Mouse (Mus musculus) stomach, postnatal 0 days (tissue): ENCODE data around the gene Fpr1. TPM values are rescaled to one million over a fixed set of nuclear protein-coding genes. Genes with fewer than 3 reads are reported as not detected.
A peak's percentile ranks its signal among the peaks of the same experiment; 100 is the strongest.

Experiments used
- ATAC-seq: fragments of 200-750 bp; cut with Nextera tagmentation; 2 replicates; pipeline ENCODE4 v1.8.0; 2017; ENCODE audit not compliant: low FRiP score, low TSS enrichment
- DNase-seq: peaks from one replicate; pipeline ENCODE4 v3.0.0-alpha.2; 2016; ENCODE audit warnings: low spot score
- H3K27ac ChIP-seq: fragments of 300-500 bp; sonication (generic); replicated peaks from 2 replicates; pipeline ENCODE4 v1.5.1; 2014; ENCODE audit warnings: mild to moderate bottlenecking, control low read depth
- H3K27me3 ChIP-seq: fragments of 300-500 bp; sonication (generic); 2 replicates; pipeline ENCODE4 v1.6.1; 2014; ENCODE audit warnings: low read length; ENCODE audit not compliant: control insufficient read depth, insufficient read depth
- H3K36me3 ChIP-seq: fragments of 300-500 bp; sonication (generic); 2 replicates; pipeline ENCODE4 v1.6.1; 2014; ENCODE audit warnings: low read length, mixed read lengths; ENCODE audit not compliant: control insufficient read depth, insufficient read depth
- H3K4me1 ChIP-seq: fragments of 300-500 bp; sonication (generic); replicated peaks from 2 replicates; pipeline ENCODE4 v1.6.1; 2014; ENCODE audit warnings: antibody characterized with exemption; ENCODE audit not compliant: control insufficient read depth, insufficient read depth
- H3K4me2 ChIP-seq: fragments of 300-500 bp; sonication (generic); replicated peaks from 2 replicates; pipeline ENCODE4 v1.6.1; 2014; ENCODE audit warnings: low read depth, mild to moderate bottlenecking, control low read depth, moderate library complexity
- H3K4me3 ChIP-seq: fragments of 300-500 bp; sonication (generic); 2 replicates; pipeline ENCODE4 v1.5.1; 2014; ENCODE audit warnings: low read depth, low read length, control low read depth
- H3K9ac ChIP-seq: fragments of 300-500 bp; sonication (generic); 2 replicates; pipeline ENCODE4 v1.6.1; 2014; ENCODE audit warnings: mild to moderate bottlenecking, low read length, control low read depth, mixed read lengths
- H3K9me3 ChIP-seq: fragments of 300-500 bp; sonication (generic); 2 replicates; pipeline ENCODE4 v1.6.1; 2016; ENCODE audit warnings: low read length; ENCODE audit not compliant: control insufficient read depth
- CTCF ChIP-seq: IDR thresholded peaks from 2 replicates; pipeline ENCODE4 v1.5.1; 2016; ENCODE audit warnings: antibody characterized with exemption, low read depth, mild to moderate bottlenecking, moderate library complexity
- EP300 ChIP-seq: optimal IDR thresholded peaks from 2 replicates; pipeline ENCODE3; 2016; ENCODE audit warnings: antibody characterized with exemption
- WGBS: fragments of 180-500 bp; shearing (Covaris S2); extraction: QIAGEN DNeasy Blood & Tissue Kit; methylation state at CpG from one replicate; pipeline ENCODE4 v1.1.7; 2014; 5-methylcytosine and 5-hydroxymethylcytosine counted together
- polyA plus RNA-seq: library from polyadenylated mRNA; unstranded; fragments of >200 nt; fragmentation: Nextera tagmentation; extraction: Ambion mirVana; gene quantifications from 2 replicates; pipeline ENCODE4 v1.2.1, GENCODE M21; 2015

Gene Fpr1
- polyA plus RNA-seq, 1 experiment from 2014 or later: 0.59 TPM

DNA sequence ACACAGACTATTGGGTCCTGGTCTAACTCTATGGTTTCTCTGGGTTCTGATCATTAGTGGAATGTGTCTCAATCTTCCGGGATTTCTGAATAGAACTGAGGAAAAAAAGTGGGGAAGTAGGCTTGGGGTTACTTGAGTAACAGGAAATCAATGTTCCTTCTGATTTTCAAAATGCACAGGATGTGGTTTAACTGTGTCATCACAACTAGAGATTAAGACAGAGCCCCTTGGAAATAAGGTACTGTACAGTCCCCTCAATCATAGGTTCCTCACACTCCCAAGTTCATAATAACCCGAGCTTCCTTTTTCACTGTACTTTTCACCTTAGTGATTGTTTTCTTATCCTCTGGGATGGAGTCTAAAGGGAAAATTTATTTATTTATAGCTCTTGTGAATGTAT lies 12.0 kb downstream of the Fpr1 start:
- ATAC-seq: no peak
- H3K9me3 ChIP-seq: no peaks in the 10 kb centered on the region

DNA sequence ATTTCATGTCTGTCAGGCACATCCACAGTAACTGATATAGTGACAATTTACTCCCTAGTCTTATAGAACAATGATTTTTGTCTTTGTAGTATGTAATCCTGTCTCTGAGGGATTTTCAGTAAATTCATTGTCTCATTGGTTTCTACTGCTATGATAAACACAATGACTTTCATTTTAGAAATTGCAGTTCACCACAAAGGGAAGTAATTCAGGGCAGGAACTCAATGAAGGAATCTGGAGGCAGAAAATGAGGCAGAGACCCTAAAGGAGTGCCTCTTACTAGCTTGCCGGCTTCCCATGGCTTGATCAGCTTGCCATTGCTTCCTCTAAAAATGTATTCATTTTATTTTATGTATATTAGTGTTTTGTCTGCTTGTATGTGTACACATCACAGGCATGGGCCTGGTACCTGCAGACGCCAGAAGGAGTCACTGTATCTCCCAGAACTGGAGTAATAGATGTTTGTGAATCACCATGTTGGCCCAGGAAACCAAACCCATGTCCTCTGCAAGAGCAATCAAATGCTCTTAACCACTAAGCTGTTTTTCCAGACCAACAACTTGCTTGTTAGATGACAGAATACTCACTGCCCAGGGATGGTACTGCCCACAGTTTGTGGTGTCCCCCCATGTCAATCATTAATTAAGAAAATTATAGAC lies 12.7 kb downstream of the Fpr1 start:
- no peaks in the 10 kb centered on the region for H3K36me3 ChIP-seq
- H3K4me1 ChIP-seq: no peaks in the 10 kb centered on the region
- H3K4me3 ChIP-seq: no peak overlapping the region
- no peaks in the 10 kb centered on the region for H3K9me3 ChIP-seq
- DNase-seq: no peak
- ATAC-seq: no peak
- H3K27me3 ChIP-seq: no peaks in the 10 kb centered on the region
- no peak overlapping the region for H3K27ac ChIP-seq
- no peak for TF ChIP-seq EP300
- TF ChIP-seq CTCF: no peak
- WGBS: 79% methylated on average over 2 of the region's 2 CpGs
- H3K9ac ChIP-seq: no peak overlapping the region
- no peak overlapping the region for H3K4me2 ChIP-seq

More for the DNA sequence above, 12.0 kb downstream of the Fpr1 start:
- WGBS: 82% methylated on average over 2 of the region's 2 CpGs
- Histone ChIP-seq H3K4me2 (no peak overlapping the region), H3K4me3 (no peak overlapping the region), H3K9ac (no peak overlapping the region), H3K4me1 (no peaks in the 10 kb centered on the region), H3K27me3 (no peaks in the 10 kb centered on the region), H3K27ac (no peak overlapping the region), H3K36me3 (no peaks in the 10 kb centered on the region)
- no peak for DNase-seq
- TF ChIP-seq EP300 (no peak), CTCF (no peak)

DNA sequence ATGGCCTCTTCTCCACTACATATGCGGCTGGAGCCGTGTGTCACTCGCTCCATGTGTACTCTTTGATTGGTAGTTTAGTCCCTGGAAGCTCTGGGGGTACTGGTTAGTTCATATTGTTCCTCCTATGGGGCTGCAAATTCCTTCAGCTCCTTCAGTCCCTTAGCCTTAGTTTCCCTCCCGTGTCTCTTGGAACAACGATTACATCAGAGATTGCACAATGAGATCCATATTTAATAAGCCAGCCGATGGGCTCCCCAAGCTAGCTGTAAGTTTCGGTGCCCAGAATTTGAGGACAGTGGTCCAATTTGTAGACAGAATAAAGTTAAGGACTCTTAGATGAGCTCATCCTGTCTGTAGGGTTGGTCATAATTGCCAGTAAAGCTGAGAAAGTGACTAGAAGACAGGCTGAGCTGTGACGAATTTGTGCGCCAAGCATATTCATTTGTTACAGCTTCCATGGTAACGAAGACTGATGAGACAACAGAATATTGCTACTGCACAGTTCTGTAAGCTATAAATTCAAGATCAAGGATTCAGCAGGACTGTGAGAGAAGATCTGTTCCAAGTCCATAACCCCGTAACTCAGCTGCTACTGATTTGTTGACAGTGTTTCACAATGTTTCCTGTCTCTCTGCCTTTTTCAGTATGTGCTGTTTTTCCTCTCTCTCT lies 16.8 kb downstream of the Fpr1 start:
- Histone ChIP-seq H3K9ac (no peak overlapping the region), H3K9me3 (no peaks in the 10 kb centered on the region), H3K36me3 (no peaks in the 10 kb centered on the region), H3K4me1 (no peaks in the 10 kb centered on the region), H3K27me3 (no peaks in the 10 kb centered on the region), H3K27ac (no peak overlapping the region), H3K4me3 (no peak overlapping the region), H3K4me2 (no peak overlapping the region)
- TF ChIP-seq EP300 (no peak), CTCF (no peak)
- WGBS: 75% methylated on average over 11 of the region's 11 CpGs
- ATAC-seq (no peak), DNase-seq (no peak)

DNA sequence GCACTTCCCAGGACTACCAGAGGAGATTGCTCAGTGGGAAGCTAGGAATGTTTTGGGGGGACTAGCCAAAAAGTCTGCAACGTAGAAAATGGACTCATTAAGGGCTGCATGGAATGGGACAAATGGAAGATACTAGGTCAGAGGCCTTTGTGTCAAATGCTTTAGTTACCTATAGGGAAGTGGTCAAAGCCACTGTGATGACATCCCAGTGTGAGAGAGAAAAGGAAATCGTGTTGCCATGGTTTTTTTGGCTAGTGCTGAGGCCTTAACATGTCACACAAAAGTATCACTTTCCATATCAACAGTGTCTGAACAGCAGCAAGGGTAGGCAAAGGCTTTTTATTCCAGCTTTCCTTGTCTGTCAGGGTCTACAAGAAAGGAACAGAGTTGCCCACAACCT lies 18.6 kb downstream of the Fpr1 start:
- no peaks in the 10 kb centered on the region for H3K9me3 ChIP-seq
- TF ChIP-seq CTCF (no peak), EP300 (no peak)

DNA sequence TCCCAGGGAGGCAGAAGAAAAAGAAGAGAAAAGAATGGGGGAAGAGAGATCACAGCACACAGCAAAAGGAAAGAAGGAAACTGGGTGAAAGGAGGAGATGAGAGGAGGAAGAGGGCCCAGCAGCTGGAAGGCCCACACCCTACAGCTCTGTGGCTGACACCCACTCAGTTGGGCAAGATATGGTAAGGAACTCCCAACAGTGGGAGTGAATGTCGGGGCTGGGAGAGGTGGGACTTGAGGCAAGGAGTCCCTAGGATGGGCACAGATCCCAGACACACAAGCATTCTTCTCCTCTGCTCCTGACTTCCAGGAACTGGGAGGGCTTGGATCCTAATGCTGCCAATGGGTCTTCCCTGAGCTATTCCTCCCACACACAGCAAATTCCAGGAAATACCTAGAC lies 21.4 kb downstream of the Fpr1 start:
- H3K9ac ChIP-seq: no peak overlapping the region
- H3K27ac ChIP-seq: no peak overlapping the region
- no peak overlapping the region for H3K4me2 ChIP-seq
- ATAC-seq: no peak
- no peaks in the 10 kb centered on the region for H3K4me1 ChIP-seq
- TF ChIP-seq EP300 (no peak), CTCF (no peak)
- no peaks in the 10 kb centered on the region for H3K36me3 ChIP-seq
- H3K4me3 ChIP-seq: no peak overlapping the region
- DNase-seq: no peak
- 64% methylated on average over 1 of the region's 1 CpGs for WGBS
- no peaks in the 10 kb centered on the region for H3K27me3 ChIP-seq
- no peaks in the 10 kb centered on the region for H3K9me3 ChIP-seq

More for the DNA sequence above, 18.6 kb downstream of the Fpr1 start:
- no peak overlapping the region for H3K9ac ChIP-seq
- H3K36me3 ChIP-seq: no peaks in the 10 kb centered on the region
- H3K27ac ChIP-seq: no peak overlapping the region
- no peaks in the 10 kb centered on the region for H3K4me1 ChIP-seq
- 57% methylated on average over 2 of the region's 2 CpGs for WGBS
- no peak overlapping the region for H3K4me2 ChIP-seq
- H3K27me3 ChIP-seq: no peaks in the 10 kb centered on the region
- ATAC-seq: no peak
- no peak for DNase-seq
- no peak overlapping the region for H3K4me3 ChIP-seq

DNA sequence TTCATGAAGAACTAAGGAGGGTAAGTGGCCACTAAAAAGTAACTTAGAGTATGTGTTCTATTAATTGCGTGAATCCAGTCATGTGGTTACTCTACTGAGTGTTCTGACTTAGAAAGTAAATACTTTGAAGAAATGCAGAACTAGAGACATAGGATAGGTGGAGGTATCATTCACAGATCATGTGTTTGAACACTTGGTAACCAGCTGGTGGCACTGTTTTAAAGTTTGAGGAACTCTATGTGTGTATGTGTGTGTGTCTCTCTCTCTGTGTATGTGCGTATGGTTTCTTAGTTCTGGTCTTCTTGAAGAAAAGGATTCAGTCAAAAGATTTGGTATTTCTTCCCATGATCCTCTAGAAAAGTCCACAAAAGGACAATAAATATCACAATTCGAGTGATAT lies 23.6 kb downstream of the Fpr1 start:
- Histone ChIP-seq H3K4me3 (no peak overlapping the region), H3K36me3 (no peaks in the 10 kb centered on the region), H3K9me3 (no peaks in the 10 kb centered on the region), H3K27me3 (no peaks in the 10 kb centered on the region), H3K4me1 (no peaks in the 10 kb centered on the region), H3K4me2 (no peak overlapping the region), H3K27ac (no peak overlapping the region), H3K9ac (no peak overlapping the region)
- ATAC-seq (no peak), DNase-seq (no peak)
- 88% methylated on average over 3 of the region's 3 CpGs for WGBS
- peak; percentile 39 for TF ChIP-seq CTCF
- no peak for TF ChIP-seq EP300
